Mouse (Mus musculus) NIH3T3 (cell line): ENCODE measurements at regions not wholly inside any gene's neighbourhood (a gene's known extent, or its start where the extent isn't known, plus 50 kb on each side); places are given as distances from the start of the nearest gene placed in this dataset.
A peak's percentile ranks its signal among the peaks of the same experiment; 100 is the strongest.

Experiments
- DNase-seq: peaks from one replicate; pipeline ENCODE4 v3.0.0-alpha.2; 2012; ENCODE audit warnings: low read depth

- DNase-seq = no peak
Observed at GRCm38 (mm10) chr3:115407946-115408642, 306.8 kb downstream of the S1pr1 start.

- no peak for DNase-seq
Observed at GRCm38 (mm10) chr3:115403330-115403986, 311.4 kb downstream of the S1pr1 start.

GRCm38 (mm10) chr3:115364829-115365228 is 350.0 kb downstream of the S1pr1 start:
- peak; percentile 1 for DNase-seq
